Mouse (Mus musculus): Measurements from ENCODE around the gene Jmy.

DNA sequence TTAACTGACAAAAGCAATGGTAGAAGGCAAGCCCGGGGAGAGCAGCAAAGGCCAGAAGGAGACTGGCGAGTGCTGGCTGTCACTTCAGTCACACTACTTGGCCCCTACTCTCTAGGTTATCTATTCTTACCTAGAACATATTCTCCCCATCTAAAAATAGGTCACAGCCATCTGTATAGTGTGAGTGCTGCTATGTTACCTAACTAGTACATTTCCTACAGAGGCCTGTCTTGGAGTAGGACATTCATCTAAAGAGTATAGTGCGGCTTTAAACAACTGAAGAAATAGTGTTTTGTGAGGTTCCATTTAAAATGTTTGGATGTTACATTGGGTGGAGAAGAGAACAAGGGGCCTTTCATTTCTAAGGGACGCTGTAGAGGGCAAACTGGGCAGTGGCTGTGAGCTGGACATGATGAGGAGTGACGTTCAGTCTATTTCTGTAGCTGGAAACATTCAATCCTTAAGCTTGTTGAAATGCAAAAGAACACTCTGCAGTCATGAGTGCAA is 99.8 kb downstream of the Jmy start:
- TF ChIP-seq GATA1 (IDR thresholded peaks at IDR 0.05; ENCODE audit: borderline replicate concordance, low read length) (no peak), FLI1 (IDR thresholded peaks at IDR 0.05; ENCODE audit: low read length) (no peak)

Data from megakaryocyte, embryonic 14.5 days (primary cell).